Mouse (Mus musculus): ENCODE results near the gene Bub3. TPM values are rescaled to one million over a fixed set of nuclear protein-coding genes. Genes with fewer than 3 reads are reported as not detected.

Gene Bub3
- polyA plus RNA-seq, 1 experiment from 2014 or later, result 67.0 TPM

DNA sequence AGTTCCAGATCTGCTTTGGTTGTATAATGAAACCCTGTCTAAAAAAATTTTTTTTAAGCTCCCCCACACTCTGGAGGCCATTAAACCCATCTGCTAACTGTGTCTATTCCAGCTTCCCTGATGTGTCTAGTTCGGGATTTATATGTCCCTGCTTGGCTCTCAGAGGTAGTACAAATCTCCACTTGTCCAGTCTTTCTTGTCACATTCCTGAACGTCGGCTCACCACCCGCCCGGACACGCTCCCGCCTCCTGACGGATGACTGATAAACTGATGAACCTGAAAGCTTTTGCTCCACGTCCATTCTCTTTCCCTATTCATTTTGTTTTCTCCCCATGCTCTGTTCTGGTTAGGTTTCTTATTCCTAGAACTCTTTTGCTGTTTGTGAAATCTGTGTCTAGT lies 22.2 kb downstream of the Bub3 start:
- no peak overlapping the region for H3K4me2 ChIP-seq (ENCODE audit: low read depth, low read length)
- H3K9me3 ChIP-seq (ENCODE audit: low read length), result no peaks in the 10 kb centered on the region
- no peaks in the 10 kb centered on the region for H3K36me3 ChIP-seq (replicated peaks; ENCODE audit: insufficient read depth, low read length)
- TF ChIP-seq EP300 (IDR thresholded peaks at IDR 0.05; ENCODE audit: low read depth) (no peak), CTCF (IDR thresholded peaks at IDR 0.05; ENCODE audit: low read depth) (no peak)
- H3K27ac ChIP-seq (ENCODE audit: low read depth), result no peak overlapping the region
- no peak overlapping the region for H3K4me3 ChIP-seq (ENCODE audit: low read depth, low read length)
- no peak overlapping the region for H3K9ac ChIP-seq (replicated peaks)
- ATAC-seq (no peak), DNase-seq (no peak)
- no peaks in the 10 kb centered on the region for H3K27me3 ChIP-seq (ENCODE audit: insufficient read depth, low read length)
- H3K4me1 ChIP-seq (ENCODE audit: insufficient read depth), result no peaks in the 10 kb centered on the region
- WGBS (ENCODE audit: insufficient replicate concordance), result 70% methylated on average over 9 of the region's 9 CpGs

GRCm38 (mm10) chr7:131585551-131585950 lies 25.5 kb downstream of the Bub3 start:
- Histone ChIP-seq H3K9ac (replicated peaks) (no peak overlapping the region), H3K9me3 (ENCODE audit: low read length) (no peaks in the 10 kb centered on the region), H3K4me2 (ENCODE audit: low read depth, low read length) (no peak overlapping the region), H3K27me3 (ENCODE audit: insufficient read depth, low read length) (no peaks in the 10 kb centered on the region), H3K4me1 (ENCODE audit: insufficient read depth) (no peaks in the 10 kb centered on the region), H3K27ac (ENCODE audit: low read depth) (no peak overlapping the region), H3K36me3 (replicated peaks; ENCODE audit: insufficient read depth, low read length) (no peaks in the 10 kb centered on the region), H3K4me3 (ENCODE audit: low read depth, low read length) (no peak overlapping the region)
- ATAC-seq (no peak), DNase-seq (no peak)
- WGBS (ENCODE audit: insufficient replicate concordance), result 83% methylated on average over 5 of the region's 5 CpGs
- TF ChIP-seq EP300 (IDR thresholded peaks at IDR 0.05; ENCODE audit: low read depth), result no peak
- no peak for TF ChIP-seq CTCF (IDR thresholded peaks at IDR 0.05; ENCODE audit: low read depth)

- Histone ChIP-seq H3K27ac (ENCODE audit: low read depth) (no peak overlapping the region), H3K9me3 (ENCODE audit: low read length) (no peaks in the 10 kb centered on the region), H3K4me2 (ENCODE audit: low read depth, low read length) (no peak overlapping the region), H3K27me3 (ENCODE audit: insufficient read depth, low read length) (peaks cover 12% of the 10 kb centered on the region; the same call in 1 of the 2 replicates), H3K9ac (replicated peaks) (no peak overlapping the region), H3K36me3 (replicated peaks; ENCODE audit: insufficient read depth, low read length) (no peaks in the 10 kb centered on the region), H3K4me3 (ENCODE audit: low read depth, low read length) (no peak overlapping the region), H3K4me1 (ENCODE audit: insufficient read depth) (no peaks in the 10 kb centered on the region)
- ATAC-seq (no peak), DNase-seq (no peak)
- WGBS (ENCODE audit: insufficient replicate concordance), result 23% methylated on average over 12 of the region's 12 CpGs
- no peak for TF ChIP-seq CTCF (IDR thresholded peaks at IDR 0.05; ENCODE audit: low read depth)
- no peak for TF ChIP-seq EP300 (IDR thresholded peaks at IDR 0.05; ENCODE audit: low read depth)
These were observed 37.9 kb downstream of the Bub3 start for GRCm38 (mm10) chr7:131597779-131598482.

GRCm38 (mm10) chr7:131598483-131598824 lies 38.4 kb downstream of the Bub3 start:
- no peaks in the 10 kb centered on the region for H3K4me1 ChIP-seq (ENCODE audit: insufficient read depth)
- no peak overlapping the region for H3K4me2 ChIP-seq (ENCODE audit: low read depth, low read length)
- 12% methylated on average over 5 of the region's 5 CpGs for WGBS (ENCODE audit: insufficient replicate concordance)
- H3K36me3 ChIP-seq (replicated peaks; ENCODE audit: insufficient read depth, low read length), result no peaks in the 10 kb centered on the region
- TF ChIP-seq EP300 (IDR thresholded peaks at IDR 0.05; ENCODE audit: low read depth), result no peak
- peak; percentile 29; the same call in 1 of the 2 replicates for TF ChIP-seq CTCF (IDR thresholded peaks at IDR 0.05; ENCODE audit: low read depth)
- peaks cover 12% of the 10 kb centered on the region; the same call in 1 of the 2 replicates for H3K27me3 ChIP-seq (ENCODE audit: insufficient read depth, low read length)
- no peak for ATAC-seq
- no peaks in the 10 kb centered on the region for H3K9me3 ChIP-seq (ENCODE audit: low read length)
- H3K9ac ChIP-seq (replicated peaks), result no peak overlapping the region
- no peak overlapping the region for H3K4me3 ChIP-seq (ENCODE audit: low read depth, low read length)
- DNase-seq, result peak; percentile 21
- H3K27ac ChIP-seq (ENCODE audit: low read depth), result no peak overlapping the region

DNA sequence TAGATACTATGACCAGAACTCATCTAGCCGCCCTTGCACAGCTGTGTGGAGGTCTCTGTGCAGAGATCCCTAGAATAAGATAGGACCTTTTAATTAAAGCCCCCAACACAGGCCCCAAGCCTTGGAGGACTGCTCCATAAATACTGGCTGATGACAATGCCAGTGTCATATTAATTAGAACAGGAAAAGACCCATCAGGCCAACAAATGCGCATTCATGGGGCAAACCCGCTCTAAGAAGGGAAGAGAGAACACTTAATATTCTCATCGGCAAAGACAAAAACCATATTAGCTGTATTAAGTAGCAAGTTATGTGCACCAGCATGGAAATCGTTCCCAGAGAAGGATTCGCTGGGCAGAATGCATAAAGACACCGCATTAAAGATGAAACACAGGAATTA lies 42.1 kb downstream of the Bub3 start:
- Histone ChIP-seq H3K4me3 (ENCODE audit: low read depth, low read length) (no peak overlapping the region), H3K9me3 (ENCODE audit: low read length) (no peaks in the 10 kb centered on the region), H3K27ac (ENCODE audit: low read depth) (no peak overlapping the region), H3K4me2 (ENCODE audit: low read depth, low read length) (no peak overlapping the region), H3K4me1 (ENCODE audit: insufficient read depth) (no peaks in the 10 kb centered on the region), H3K27me3 (ENCODE audit: insufficient read depth, low read length) (peaks cover 9% of the 10 kb centered on the region; the same call in 1 of the 2 replicates), H3K9ac (replicated peaks) (no peak overlapping the region), H3K36me3 (replicated peaks; ENCODE audit: insufficient read depth, low read length) (no peaks in the 10 kb centered on the region)
- TF ChIP-seq CTCF (IDR thresholded peaks at IDR 0.05; ENCODE audit: low read depth), result no peak
- no peak for TF ChIP-seq EP300 (IDR thresholded peaks at IDR 0.05; ENCODE audit: low read depth)
- no peak for ATAC-seq
- WGBS (ENCODE audit: insufficient replicate concordance), result 80% methylated on average over 7 of the region's 7 CpGs
- no peak for DNase-seq

DNA sequence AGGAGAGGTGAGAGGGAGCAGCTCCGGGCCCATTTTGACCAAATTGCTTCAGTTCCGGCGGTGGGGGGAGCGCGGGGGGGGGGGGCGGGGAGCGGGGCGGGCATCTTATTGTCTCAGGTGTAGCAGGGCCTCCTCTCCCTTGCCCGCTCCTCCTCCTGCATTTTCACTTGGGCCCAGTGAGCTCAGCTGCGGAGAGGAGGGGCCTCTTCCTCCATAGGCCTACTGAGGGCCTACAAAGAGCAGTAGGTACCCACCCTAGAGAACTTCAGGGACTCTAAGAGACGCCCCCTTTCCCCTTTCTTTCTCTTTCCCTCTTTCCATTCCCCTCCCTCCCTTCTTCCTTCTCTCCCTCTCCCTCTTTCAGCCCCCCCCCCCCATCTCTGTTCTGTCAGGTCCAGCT lies 43.2 kb downstream of the Bub3 start:
- Histone ChIP-seq H3K9me3 (ENCODE audit: low read length) (no peaks in the 10 kb centered on the region), H3K4me1 (ENCODE audit: insufficient read depth) (no peaks in the 10 kb centered on the region), H3K4me2 (ENCODE audit: low read depth, low read length) (no peak overlapping the region), H3K9ac (replicated peaks) (no peak overlapping the region), H3K36me3 (replicated peaks; ENCODE audit: insufficient read depth, low read length) (no peaks in the 10 kb centered on the region), H3K4me3 (ENCODE audit: low read depth, low read length) (no peak overlapping the region), H3K27me3 (ENCODE audit: insufficient read depth, low read length) (peaks cover 7% of the 10 kb centered on the region; the same call in 1 of the 2 replicates), H3K27ac (ENCODE audit: low read depth) (no peak overlapping the region)
- TF ChIP-seq EP300 (IDR thresholded peaks at IDR 0.05; ENCODE audit: low read depth), result no peak
- no peak for TF ChIP-seq CTCF (IDR thresholded peaks at IDR 0.05; ENCODE audit: low read depth)
- ATAC-seq (no peak), DNase-seq (no peak)
- 19% methylated on average over 11 of the region's 11 CpGs for WGBS (ENCODE audit: insufficient replicate concordance)
